Mouse (Mus musculus): ENCODE data around the gene Kalrn.

DNA sequence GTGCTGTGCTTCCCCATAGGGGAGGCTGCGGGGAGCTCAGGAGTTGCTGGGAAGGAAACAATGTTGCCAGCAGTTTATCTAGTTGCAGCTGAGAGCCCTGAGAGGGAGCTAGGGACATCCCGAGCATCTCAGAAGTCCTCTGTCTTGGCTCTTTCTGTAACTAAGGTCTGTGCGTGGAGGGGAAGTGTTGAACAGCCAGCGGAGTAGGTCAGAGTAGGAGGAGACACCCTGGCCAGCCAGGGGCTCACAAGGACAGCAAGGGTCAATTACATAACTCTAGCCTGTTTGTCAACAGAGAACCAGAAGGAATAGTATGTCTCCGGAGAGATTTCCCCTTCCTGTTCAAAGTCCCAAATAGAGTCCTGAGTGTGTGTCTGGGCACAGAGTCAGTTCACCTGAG, 641.2 kb downstream of the Kalrn start:
- no peak for TF ChIP-seq CTCF (IDR thresholded peaks at IDR 0.05; ENCODE audit: low read depth)
- no peak for TF ChIP-seq EP300 (IDR thresholded peaks at IDR 0.05; ENCODE audit: low read depth)

Measured in heart, postnatal 0 days (tissue).